Mouse (Mus musculus) hindbrain, postnatal 0 days (tissue): ENCODE measurements at regions not wholly inside any gene's neighbourhood (a gene's known extent, or its start where the extent isn't known, plus 50 kb on each side); places are given as distances from the start of the nearest gene placed in this dataset.

Experiments used
- ATAC-seq: fragments of 200-750 bp; cut with Nextera tagmentation; 2 replicates; pipeline ENCODE4 v1.8.0; 2017; ENCODE audit warnings: mild to moderate bottlenecking, moderate TSS enrichment, moderate library complexity
- DNase-seq: peaks from one replicate; pipeline ENCODE4 v3.0.0-alpha.2; 2015; ENCODE audit warnings: low spot score
- H3K27ac ChIP-seq: fragments of 300-500 bp; sonication (generic); 2 replicates; pipeline ENCODE4 v1.5.1; 2014; ENCODE audit warnings: mild to moderate bottlenecking
- H3K27me3 ChIP-seq: fragments of 300-500 bp; sonication (generic); 2 replicates; pipeline ENCODE4 v1.6.1; 2014; ENCODE audit warnings: low read length, mixed read lengths; ENCODE audit not compliant: insufficient read depth
- H3K36me3 ChIP-seq: fragments of 300-500 bp; sonication (generic); 2 replicates; pipeline ENCODE4 v1.6.1; 2014; ENCODE audit warnings: low read length, mixed read lengths; ENCODE audit not compliant: insufficient read depth
- H3K4me1 ChIP-seq: fragments of 300-500 bp; sonication (generic); 2 replicates; pipeline ENCODE4 v1.6.1; 2014; ENCODE audit warnings: antibody characterized with exemption, low read length, mixed read lengths; ENCODE audit not compliant: insufficient read depth
- H3K4me2 ChIP-seq: fragments of 300-500 bp; sonication (generic); 2 replicates; pipeline ENCODE4 v1.6.1; 2014; ENCODE audit warnings: low read depth, mild to moderate bottlenecking, low read length, moderate library complexity, mixed read lengths
- H3K4me3 ChIP-seq: fragments of 300-500 bp; sonication (generic); 2 replicates; pipeline ENCODE4 v1.5.1; 2014; ENCODE audit warnings: low read length
- H3K9ac ChIP-seq: fragments of 300-500 bp; sonication (generic); replicated peaks from 2 replicates; pipeline ENCODE4 v1.6.1; 2014; ENCODE audit warnings: mild to moderate bottlenecking, low read length, moderate library complexity, mixed read lengths
- H3K9me3 ChIP-seq: fragments of 300-500 bp; sonication (generic); 2 replicates; pipeline ENCODE4 v1.6.1; 2016; ENCODE audit warnings: low read length, mixed read lengths
- CTCF ChIP-seq: IDR thresholded peaks from 2 replicates; pipeline ENCODE4 v1.5.1; 2016; ENCODE audit warnings: antibody characterized with exemption, control low read depth, low read depth
- WGBS: fragments of 180-500 bp; shearing (Covaris S2); extraction: QIAGEN DNeasy Blood & Tissue Kit; methylation state at CpG from one replicate; pipeline ENCODE4 v1.1.7; 2014; 5-methylcytosine and 5-hydroxymethylcytosine counted together

GRCm38 (mm10) chr3:37816781-37817433 is 92.6 kb upstream of the Gm5148 start:
- 20% methylated on average over 6 of the region's 6 CpGs for WGBS
- peak; percentile 61 for ATAC-seq
- peak; percentile 55 for DNase-seq
- H3K36me3 ChIP-seq = no peaks in the 10 kb centered on the region
- no peaks in the 10 kb centered on the region for H3K9me3 ChIP-seq
- no peak overlapping the region for H3K4me3 ChIP-seq
- H3K4me2 ChIP-seq = no peak overlapping the region
- H3K4me1 ChIP-seq = no peaks in the 10 kb centered on the region
- TF ChIP-seq CTCF = no peak
- H3K27ac ChIP-seq = peak overlapping the region; percentile 45
- H3K9ac ChIP-seq = no peak overlapping the region
- H3K27me3 ChIP-seq = no peaks in the 10 kb centered on the region

- Histone ChIP-seq H3K27ac (no peak overlapping the region), H3K9ac (no peak overlapping the region), H3K4me1 (no peaks in the 10 kb centered on the region), H3K27me3 (no peaks in the 10 kb centered on the region), H3K4me2 (no peak overlapping the region), H3K9me3 (no peaks in the 10 kb centered on the region), H3K36me3 (no peaks in the 10 kb centered on the region), H3K4me3 (no peak overlapping the region)
- TF ChIP-seq CTCF = no peak
- DNase-seq (no peak), ATAC-seq (no peak)
- 91% methylated on average over 6 of the region's 6 CpGs for WGBS
These were observed 91.5 kb upstream of the Gm5148 start for GRCm38 (mm10) chr3:37815771-37816170.

- no peak overlapping the region for H3K9ac ChIP-seq
- ATAC-seq (no peak), DNase-seq (no peak)
- H3K9me3 ChIP-seq = peaks cover 4% of the 10 kb centered on the region; the same call in 1 of the 2 replicates
- H3K4me1 ChIP-seq = no peaks in the 10 kb centered on the region
- no peaks in the 10 kb centered on the region for H3K36me3 ChIP-seq
- H3K4me3 ChIP-seq = no peak overlapping the region
- no peak for TF ChIP-seq CTCF
- no peak overlapping the region for H3K27ac ChIP-seq
- H3K27me3 ChIP-seq = no peaks in the 10 kb centered on the region
- WGBS = 92% methylated on average over 3 of the region's 3 CpGs
- no peak overlapping the region for H3K4me2 ChIP-seq
These were observed 88.6 kb upstream of the Gm5148 start for GRCm38 (mm10) chr3:37812936-37813335.

- TF ChIP-seq CTCF = no peak
- 75% methylated on average over 2 of the region's 2 CpGs for WGBS
- no peak overlapping the region for H3K9ac ChIP-seq
- H3K9me3 ChIP-seq = peaks cover 4% of the 10 kb centered on the region; the same call in 1 of the 2 replicates
- H3K27ac ChIP-seq = no peak overlapping the region
- ATAC-seq (no peak), DNase-seq (peak; percentile 23)
- no peak overlapping the region for H3K4me3 ChIP-seq
- H3K4me2 ChIP-seq = no peak overlapping the region
- H3K27me3 ChIP-seq = no peaks in the 10 kb centered on the region
- H3K36me3 ChIP-seq = no peaks in the 10 kb centered on the region
- no peaks in the 10 kb centered on the region for H3K4me1 ChIP-seq
These were observed 87.1 kb upstream of the Gm5148 start for GRCm38 (mm10) chr3:37811429-37811828.

GRCm38 (mm10) chr3:37810763-37811162 is 86.5 kb upstream of the Gm5148 start:
- ATAC-seq = no peak
- TF ChIP-seq CTCF = no peak
- no peak overlapping the region for H3K9ac ChIP-seq

GRCm38 (mm10) chr3:37805805-37806148 is 81.5 kb upstream of the Gm5148 start:
- Histone ChIP-seq H3K4me3 (no peak overlapping the region), H3K9me3 (peaks cover 4% of the 10 kb centered on the region; the same call in 1 of the 2 replicates), H3K36me3 (no peaks in the 10 kb centered on the region), H3K9ac (no peak overlapping the region), H3K27ac (no peak overlapping the region), H3K4me2 (no peak overlapping the region), H3K27me3 (no peaks in the 10 kb centered on the region), H3K4me1 (no peaks in the 10 kb centered on the region)
- no peak for DNase-seq
- 66% methylated on average over 6 of the region's 6 CpGs for WGBS
- no peak for TF ChIP-seq CTCF
- no peak for ATAC-seq

More at GRCm38 (mm10) chr3:37810763-37811162, 86.5 kb upstream of the Gm5148 start:
- Histone ChIP-seq H3K36me3 (no peaks in the 10 kb centered on the region), H3K9me3 (peaks cover 4% of the 10 kb centered on the region; the same call in 1 of the 2 replicates), H3K4me3 (no peak overlapping the region), H3K4me1 (no peaks in the 10 kb centered on the region), H3K4me2 (no peak overlapping the region), H3K27ac (no peak overlapping the region), H3K27me3 (no peaks in the 10 kb centered on the region)
- no peak for DNase-seq
- 96% methylated on average over 2 of the region's 2 CpGs for WGBS
